Mouse (Mus musculus) testis, postnatal 14 days (tissue): ENCODE results near the gene Phpt1.
A peak's percentile ranks its signal among the peaks of the same experiment; 100 is the strongest.

Experiments used
- DNase-seq: peaks from one replicate; pipeline ENCODE4 v3.0.0; 2021; ENCODE audit warnings: low spot score

The Phpt1 gene

GRCm38 (mm10) chr2:25574579-25575431 lies at the start of gene Phpt1, which contains the start of gene Mamdc4:
TSS of gene Phpt1 (minus strand) at chr2:25575224.
TSS of gene Mamdc4 (minus strand) at chr2:25574845.
- peak; percentile 95 for DNase-seq

GRCm38 (mm10) chr2:25621229-25622200 lies 46.5 kb upstream of the Phpt1 start, which contains the start of gene Tmem141:
TSS of gene Tmem141 (minus strand) at chr2:25622005.
- DNase-seq, result peak; percentile 88

GRCm38 (mm10) chr2:25620852-25621228 lies 45.8 kb upstream of the Phpt1 start:
- no peak for DNase-seq

- no peak for DNase-seq
Observed at GRCm38 (mm10) chr2:25620386-25620785, 45.4 kb upstream of the Phpt1 start.

GRCm38 (mm10) chr2:25617578-25617977 lies 42.6 kb upstream of the Phpt1 start, which contains the start of gene Ccdc183:
TSS of gene Ccdc183 (minus strand) at chr2:25617678.
- no peak for DNase-seq

- no peak for DNase-seq
Observed at GRCm38 (mm10) chr2:25616398-25616797, 41.4 kb upstream of the Phpt1 start.

- DNase-seq, result peak; percentile 37
Observed at GRCm38 (mm10) chr2:25608671-25609070, 33.6 kb upstream of the Phpt1 start.

GRCm38 (mm10) chr2:25607761-25608622 lies 33.0 kb upstream of the Phpt1 start, which contains the start of gene Rabl6:
TSS of gene Rabl6 (minus strand) at chr2:25608521.
- DNase-seq, result peak; percentile 91

- DNase-seq, result no peak
Observed at GRCm38 (mm10) chr2:25602526-25602925, 27.5 kb upstream of the Phpt1 start.

- no peak for DNase-seq
Observed at GRCm38 (mm10) chr2:25600037-25600436, 25.0 kb upstream of the Phpt1 start.

GRCm38 (mm10) chr2:25598749-25599148 lies 23.7 kb upstream of the Phpt1 start:
- no peak for DNase-seq

GRCm38 (mm10) chr2:25596765-25597510 lies 21.9 kb upstream of the Phpt1 start:
- DNase-seq, result no peak

GRCm38 (mm10) chr2:25591863-25592262 lies 16.8 kb upstream of the Phpt1 start:
- DNase-seq, result no peak

- DNase-seq, result no peak
Observed at GRCm38 (mm10) chr2:25588227-25588907, 13.3 kb upstream of the Phpt1 start.

GRCm38 (mm10) chr2:25587290-25587689 lies 12.3 kb upstream of the Phpt1 start:
- DNase-seq, result no peak

GRCm38 (mm10) chr2:25585601-25586000 lies 10.6 kb upstream of the Phpt1 start:
- DNase-seq, result no peak

- DNase-seq, result no peak
Observed at GRCm38 (mm10) chr2:25584856-25585255, 9.8 kb upstream of the Phpt1 start.

GRCm38 (mm10) chr2:25584152-25584551 lies 9.1 kb upstream of the Phpt1 start:
- no peak for DNase-seq

GRCm38 (mm10) chr2:25583571-25583970 lies 8.5 kb upstream of the Phpt1 start:
- no peak for DNase-seq

- DNase-seq, result no peak
Observed at GRCm38 (mm10) chr2:25583120-25583481, 8.1 kb upstream of the Phpt1 start.
